In the genomic region with DNA sequence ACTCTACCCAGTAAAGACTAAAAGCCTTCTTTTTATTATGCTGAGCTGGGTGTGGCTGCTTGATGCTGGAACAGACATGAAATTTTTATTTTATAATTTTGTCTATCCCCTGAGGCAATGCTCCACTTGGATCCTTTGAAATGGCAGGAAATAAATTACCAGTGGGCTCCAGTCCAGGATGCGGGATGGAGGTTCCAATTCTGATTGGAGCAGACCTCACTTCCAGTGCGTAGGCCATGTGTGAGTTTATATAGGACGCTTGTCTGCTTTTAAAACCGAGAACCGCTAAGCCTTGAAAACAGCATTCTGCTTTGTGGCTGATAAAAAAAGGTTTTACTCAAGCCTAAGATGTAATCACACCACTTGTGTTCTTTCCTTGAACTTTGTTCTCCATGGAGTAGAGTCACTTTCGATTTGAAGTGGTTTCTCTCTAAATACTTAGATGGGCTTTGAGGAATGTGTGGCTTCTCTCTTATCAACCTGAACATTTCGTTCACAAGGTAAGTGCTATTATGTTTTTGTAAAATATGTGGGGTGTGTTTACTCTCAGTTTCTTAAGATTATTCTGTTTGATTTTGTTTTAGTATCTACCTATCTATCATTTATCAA, we compare ENCODE assay signal across 12 mouse cellular contexts.
A peak's percentile ranks its signal among the peaks of the same experiment; 100 is the strongest.
DNase-seq lines count a peak whose midpoint lies in the region; ATAC-seq and TF ChIP-seq lines count a peak whose summit lies in the region.
"Had no signal": no experiment of that assay in that cellular context is flagged by ENCODE, and none has a peak within 500 bp of the region (broad histone marks: within the 10 kb centered on the region; RNA-seq: fewer than 3 reads in every experiment).

No protein-coding gene starts in this region.

- H3K4me2 ChIP-seq in limb, embryonic 14.5 days (replicated peaks; ENCODE audit: low read depth, low read length, severe bottlenecking), result no peak overlapping the region
- H3K4me2 ChIP-seq: limb, embryonic 12.5 days had no signal

- peak; percentile 11 for DNase-seq in gastrocnemius, postnatal 14 days
- no peak for DNase-seq in gastrocnemius, postnatal 36 days
- DNase-seq in 3134 (ENCODE audit: extremely low read depth, insufficient read length, low spot score) (peak; percentile 14), 3T3-L1 (ENCODE audit: low read depth, low spot score) (peak; percentile 31)
- peak; percentile 74 for DNase-seq in limb, embryonic 14.5 days (ENCODE audit: low spot score)
- DNase-seq in retina, embryonic 14.5 days (ENCODE audit: low spot score), result no peak
- DNase-seq in layer of hippocampus, postnatal 36 days, result no peak
- DNase-seq: embryo, embryonic 11 days; kidney, postnatal 14 days; thymus, postnatal 36 days had no signal

- intact Hi-C loops in gastrocnemius, postnatal 14 days (cut with DNase I; ENCODE audit: low total_unique reads), result no loop called here
- intact Hi-C loops in gastrocnemius, postnatal 36 days (cut with DNase I), result no loop called here

- no peaks in the 10 kb centered on the region for H3K27me3 ChIP-seq in limb, embryonic 14.5 days (ENCODE audit: control insufficient read depth, insufficient read depth, low read length)
- H3K27me3 ChIP-seq: limb, embryonic 12.5 days had no signal

- TF ChIP-seq POLR2A in limb, embryonic 14.5 days (IDR thresholded peaks at IDR 0.05; ENCODE audit: borderline replicate concordance, extremely low read depth, insufficient read depth, insufficient read length), result no peak

- no peak overlapping the region for H3K9ac ChIP-seq in limb, embryonic 14.5 days (ENCODE audit: low read depth, low read length, severe bottlenecking)
- H3K9ac ChIP-seq: limb, embryonic 12.5 days had no signal

- H3K4me3 ChIP-seq in limb, embryonic 14.5 days (replicated peaks; ENCODE audit: low read length), result no peak overlapping the region
- H3K4me3 ChIP-seq: limb, embryonic 12.5 days; midbrain, embryonic 10.5 days had no signal

- no peaks in the 10 kb centered on the region for H3K36me3 ChIP-seq in limb, embryonic 14.5 days (ENCODE audit: control insufficient read depth, insufficient read depth, low read length)
- H3K36me3 ChIP-seq: limb, embryonic 12.5 days; midbrain, embryonic 10.5 days had no signal

- ATAC-seq in limb, embryonic 14.5 days (ENCODE audit: low FRiP score, low read depth), result peak; percentile 35; the same call in 1 of the 2 replicates

- peaks cover 10% of the 10 kb centered on the region for H3K4me1 ChIP-seq in limb, embryonic 14.5 days (ENCODE audit: control insufficient read depth, insufficient read depth, low read length)
- H3K4me1 ChIP-seq: midbrain, embryonic 10.5 days had no signal

- H3K27ac ChIP-seq in limb, embryonic 14.5 days (replicated peaks; ENCODE audit: low read depth, low read length), result no peak overlapping the region
- H3K27ac ChIP-seq: limb, embryonic 12.5 days; midbrain, embryonic 10.5 days had no signal

- H3K9me3 ChIP-seq in limb, embryonic 14.5 days (ENCODE audit: control insufficient read depth, low read length), result no peaks in the 10 kb centered on the region
- H3K9me3 ChIP-seq: limb, embryonic 12.5 days; midbrain, embryonic 10.5 days had no signal

- 34% methylated on average over 7 of the region's 7 CpGs for WGBS in limb, embryonic 14.5 days

Comparison
In these comparisons a context has a peak if more than half of its experiments do, and no peak if none do; other contexts are left out.
1. DNase-seq: peak in gastrocnemius, postnatal 14 days (single experiment), 3134 (single experiment), 3T3-L1 (single experiment) and limb, embryonic 14.5 days (single experiment); none in gastrocnemius, postnatal 36 days (0 of 2), retina, embryonic 14.5 days (single experiment) and layer of hippocampus, postnatal 36 days (0 of 2).